Mouse (Mus musculus): ENCODE results near the gene Abi3.

Abi3 gene

DNA sequence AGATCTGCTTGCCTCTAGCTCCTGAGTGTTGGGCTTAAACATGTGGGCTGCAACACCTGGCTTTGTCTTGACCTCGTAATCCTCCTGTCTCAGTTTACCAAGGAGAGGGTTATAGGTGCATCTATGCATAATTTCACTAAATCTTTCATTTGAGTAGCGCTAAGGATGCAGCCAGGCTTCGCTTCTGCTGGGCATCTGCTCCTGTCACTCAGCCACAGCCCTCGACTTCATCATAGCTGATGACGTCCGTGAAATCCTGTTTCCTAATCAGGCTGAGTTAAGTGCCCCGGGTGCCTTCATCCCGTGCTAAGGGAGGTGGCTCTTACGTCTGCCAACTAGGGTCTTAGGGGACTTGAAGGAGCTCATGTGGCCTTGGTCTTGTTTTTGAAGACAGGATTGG, 58.3 kb downstream of the Abi3 start:
- no peak for DNase-seq (ENCODE audit: low spot score)

DNA sequence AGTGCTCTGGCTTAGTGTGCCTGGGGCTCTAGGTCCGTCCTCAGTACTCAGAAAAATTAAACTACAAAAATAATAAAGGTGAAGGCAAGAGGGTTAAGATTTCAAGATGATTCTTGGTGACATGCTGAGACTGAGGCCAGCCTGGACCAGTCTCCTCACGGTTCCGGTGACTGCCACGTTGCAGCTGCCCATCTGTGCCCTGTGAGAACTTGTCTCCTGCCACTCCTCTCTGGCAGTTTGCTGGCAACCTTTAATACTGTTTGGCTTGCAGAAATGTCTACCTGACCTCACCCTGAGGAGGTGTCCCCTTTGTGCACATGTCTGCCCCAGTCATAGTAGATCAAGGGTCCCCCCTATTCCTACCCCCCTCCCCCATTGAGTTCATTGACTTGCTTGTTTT, 58.8 kb downstream of the Abi3 start:
- DNase-seq (ENCODE audit: low spot score), result no peak

DNA sequence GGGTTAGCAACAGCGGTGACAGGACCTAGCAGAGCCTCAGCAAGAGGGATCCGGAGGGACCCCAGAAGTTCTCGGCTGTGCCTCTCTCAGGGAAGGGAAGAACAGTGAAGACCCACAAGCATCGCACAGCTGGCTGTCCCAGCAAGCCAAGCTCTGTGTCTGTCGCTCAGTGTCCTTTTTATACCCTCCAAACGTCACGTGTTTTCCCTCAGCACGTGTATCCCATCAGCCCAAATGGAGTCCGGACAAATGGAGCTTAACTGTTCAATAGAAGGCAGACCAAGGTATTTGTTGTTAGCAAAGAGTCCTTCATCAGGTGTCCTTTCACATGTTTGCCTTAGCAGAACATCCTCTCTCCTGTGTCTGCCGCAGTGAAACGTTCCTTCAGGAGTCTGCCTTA, 60.7 kb downstream of the Abi3 start:
- no peak for DNase-seq (ENCODE audit: low spot score)

DNA sequence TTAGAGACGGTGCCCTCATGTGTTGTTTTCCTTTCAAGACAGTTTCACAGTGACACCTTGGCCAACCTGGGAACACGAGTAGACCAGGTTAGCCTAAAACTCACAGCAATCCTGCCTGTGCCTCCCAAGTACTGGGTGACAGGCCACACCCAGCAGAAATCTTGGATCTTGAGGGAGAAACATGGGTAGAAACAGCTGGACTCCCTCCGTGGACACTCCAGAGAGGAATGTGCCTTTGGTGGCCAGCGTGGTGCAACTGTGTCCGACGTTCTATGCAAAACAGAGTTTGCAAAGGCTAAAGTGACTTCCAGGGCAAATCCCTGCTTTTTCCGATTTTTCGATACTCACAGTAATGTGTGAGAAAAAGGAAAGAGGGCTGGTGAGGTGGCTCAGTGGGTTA, 61.8 kb downstream of the Abi3 start:
- no peak for DNase-seq (ENCODE audit: low spot score)

Data from testis, postnatal 10 days (tissue).